Mouse (Mus musculus) liver, postnatal 0 days (tissue): Measurements from ENCODE around the gene Tmem203. TPM values are rescaled to one million over a fixed set of nuclear protein-coding genes. Genes with fewer than 3 reads are reported as not detected.

ENCODE experiments used
- ATAC-seq: fragments of 200-750 bp; cut with Nextera tagmentation; 2 replicates; pipeline ENCODE4 v1.8.0; 2017; ENCODE audit warnings: mild to moderate bottlenecking, moderate library complexity
- DNase-seq: peaks from one replicate; pipeline ENCODE4 v3.0.0-alpha.2; 2016
- H3K27ac ChIP-seq: fragments of 300-500 bp; sonication (generic); 2 replicates; pipeline ENCODE4 v1.5.1; 2014; ENCODE audit warnings: antibody characterized with exemption, moderate library complexity, mild to moderate bottlenecking, low read depth
- H3K27me3 ChIP-seq: fragments of 300-500 bp; sonication (generic); 2 replicates; pipeline ENCODE4 v1.6.1; 2014; ENCODE audit warnings: low read length, control low read depth, mixed read lengths; ENCODE audit not compliant: insufficient read depth
- H3K36me3 ChIP-seq: fragments of 300-500 bp; sonication (generic); replicated peaks from 2 replicates; pipeline ENCODE4 v1.6.1; 2014; ENCODE audit warnings: mild to moderate bottlenecking, control low read depth, low read length, moderate library complexity, mixed read lengths; ENCODE audit not compliant: insufficient read depth
- H3K4me1 ChIP-seq: fragments of 300-500 bp; sonication (generic); 2 replicates; pipeline ENCODE4 v1.6.1; 2014; ENCODE audit warnings: antibody characterized with exemption, mild to moderate bottlenecking, control low read depth; ENCODE audit not compliant: insufficient read depth
- H3K4me2 ChIP-seq: fragments of 300-500 bp; sonication (generic); 2 replicates; pipeline ENCODE4 v1.6.1; 2014; ENCODE audit warnings: low read depth, mild to moderate bottlenecking, low read length, moderate library complexity, mixed read lengths
- H3K4me3 ChIP-seq: fragments of 300-500 bp; sonication (generic); 2 replicates; pipeline ENCODE4 v1.5.1; 2014; ENCODE audit warnings: low read depth, low read length
- H3K9ac ChIP-seq: fragments of 300-500 bp; sonication (generic); replicated peaks from 2 replicates; pipeline ENCODE4 v1.6.1; 2014; ENCODE audit warnings: mild to moderate bottlenecking, moderate library complexity
- H3K9me3 ChIP-seq: fragments of 300-500 bp; sonication (generic); 2 replicates; pipeline ENCODE4 v1.6.1; 2016; ENCODE audit warnings: mild to moderate bottlenecking, control low read depth, low read length, mixed read lengths
- CTCF ChIP-seq: sonication (generic); IDR thresholded peaks from 2 replicates; pipeline ENCODE4 v1.5.1; 2016; ENCODE audit warnings: antibody characterized with exemption, low read depth
- EP300 ChIP-seq: IDR thresholded peaks from 2 replicates; pipeline ENCODE4 v1.6.1; 2016; ENCODE audit warnings: antibody characterized with exemption, low read depth, mild to moderate bottlenecking
- WGBS: fragments of 180-500 bp; shearing (Covaris S2); extraction: QIAGEN DNeasy Blood & Tissue Kit; methylation state at CpG from one replicate; pipeline ENCODE4 v1.1.7; 2014; ENCODE audit not compliant: insufficient replicate concordance; 5-methylcytosine and 5-hydroxymethylcytosine counted together
- polyA plus RNA-seq: library from polyadenylated mRNA; unstranded; fragments of >200 nt; fragmentation: Nextera tagmentation; extraction: Ambion mirVana; gene quantifications from 2 replicates; pipeline ENCODE4 v1.2.1, GENCODE M21; 2015

Tmem203 gene
- polyA plus RNA-seq, 1 experiment from 2014 or later = 34.0 TPM

DNA sequence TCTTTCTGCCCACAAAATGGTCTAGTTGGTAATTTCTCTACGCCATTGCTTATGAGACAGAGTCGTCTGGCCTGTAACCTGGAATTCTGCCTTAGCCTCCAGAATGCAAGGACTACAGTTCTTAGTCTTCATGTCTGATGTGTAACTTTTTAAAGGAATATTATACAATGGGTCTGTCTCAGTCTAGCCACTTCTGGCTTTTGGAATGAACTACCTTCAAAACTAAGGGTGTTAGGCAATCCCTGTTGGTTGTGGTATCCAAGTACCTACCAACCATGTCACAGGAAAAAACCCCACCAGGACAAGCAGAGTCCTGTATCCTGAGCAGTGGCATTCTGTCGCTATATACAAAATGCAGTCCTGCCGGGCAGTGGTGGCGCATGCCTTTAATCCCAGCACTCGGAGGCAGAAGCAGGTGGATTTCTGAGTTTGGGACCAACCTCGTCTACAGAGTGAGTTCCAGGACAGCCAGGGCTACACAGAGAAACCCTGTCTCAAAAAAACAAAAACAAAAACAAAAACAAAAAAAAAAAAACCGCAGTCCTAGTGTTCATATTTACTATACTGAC lies 29.3 kb upstream of the Tmem203 start:
- TF ChIP-seq CTCF = no peak
- TF ChIP-seq EP300 = no peak
- peak overlapping the region; percentile 73 for H3K4me2 ChIP-seq
- no peaks in the 10 kb centered on the region for H3K27me3 ChIP-seq
- 82% methylated on average over 8 of the region's 8 CpGs for WGBS
- DNase-seq (no peak), ATAC-seq (no peak)
- no peaks in the 10 kb centered on the region for H3K9me3 ChIP-seq
- H3K4me1 ChIP-seq = peaks cover 21% of the 10 kb centered on the region
- H3K9ac ChIP-seq = peak overlapping the region; percentile 76
- peak overlapping the region; percentile 59 for H3K4me3 ChIP-seq
- peak overlapping the region; percentile 90 for H3K27ac ChIP-seq
- H3K36me3 ChIP-seq = peaks cover 13% of the 10 kb centered on the region

DNA sequence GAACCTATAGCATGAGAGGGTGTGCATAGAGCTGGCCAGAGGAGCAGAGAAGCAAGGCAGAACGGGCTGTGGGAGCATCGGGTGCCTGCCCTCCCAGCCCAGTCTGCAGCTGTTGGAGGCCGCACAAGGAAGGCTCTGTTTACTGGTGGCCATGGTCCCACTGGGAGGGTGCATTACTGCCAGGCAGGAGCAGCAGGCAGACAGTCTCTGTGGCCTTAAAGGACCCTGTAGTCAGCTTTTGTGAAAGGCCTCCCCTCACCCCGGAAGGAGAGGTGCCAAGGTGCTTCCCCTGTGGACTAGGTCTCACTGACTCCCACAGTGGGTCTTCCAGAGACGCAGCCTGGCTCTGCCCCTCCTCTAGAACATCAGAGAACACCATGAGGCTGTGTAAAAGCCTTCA lies 28.4 kb upstream of the Tmem203 start:
- no peak for DNase-seq
- Histone ChIP-seq H3K4me1 (peaks cover 19% of the 10 kb centered on the region), H3K4me3 (no peak overlapping the region), H3K36me3 (peaks cover 7% of the 10 kb centered on the region), H3K9ac (no peak overlapping the region), H3K27me3 (no peaks in the 10 kb centered on the region), H3K27ac (no peak overlapping the region), H3K4me2 (no peak overlapping the region), H3K9me3 (no peaks in the 10 kb centered on the region)
- WGBS = 79% methylated on average over 5 of the region's 5 CpGs
- no peak for ATAC-seq
- TF ChIP-seq EP300 (no peak), CTCF (no peak)

DNA sequence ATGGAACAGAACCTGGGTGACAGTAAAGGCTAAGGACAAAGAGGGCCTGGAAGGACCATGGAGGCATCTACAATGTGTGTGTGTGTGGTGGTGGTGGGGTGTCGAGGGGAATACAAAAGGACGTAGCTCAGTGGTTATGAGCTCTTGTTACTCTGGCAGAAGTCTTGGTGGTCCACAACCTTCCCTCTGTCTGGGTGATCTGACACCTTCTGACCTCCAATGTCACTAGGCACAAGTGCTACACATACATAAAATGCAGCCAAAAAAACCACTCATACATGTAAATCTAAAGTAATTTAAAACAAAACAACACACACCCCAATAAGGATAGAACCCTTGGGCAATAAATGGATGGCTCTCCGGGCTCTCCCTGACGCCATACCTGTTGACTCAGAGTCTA lies 27.8 kb upstream of the Tmem203 start:
- Histone ChIP-seq H3K36me3 (peaks cover 6% of the 10 kb centered on the region), H3K9me3 (no peaks in the 10 kb centered on the region), H3K27me3 (no peaks in the 10 kb centered on the region), H3K4me1 (peaks cover 19% of the 10 kb centered on the region), H3K4me3 (no peak overlapping the region), H3K27ac (no peak overlapping the region), H3K9ac (no peak overlapping the region), H3K4me2 (no peak overlapping the region)
- no peak for DNase-seq
- 85% methylated on average over 4 of the region's 4 CpGs for WGBS
- no peak for ATAC-seq
- no peak for TF ChIP-seq EP300
- no peak for TF ChIP-seq CTCF

DNA sequence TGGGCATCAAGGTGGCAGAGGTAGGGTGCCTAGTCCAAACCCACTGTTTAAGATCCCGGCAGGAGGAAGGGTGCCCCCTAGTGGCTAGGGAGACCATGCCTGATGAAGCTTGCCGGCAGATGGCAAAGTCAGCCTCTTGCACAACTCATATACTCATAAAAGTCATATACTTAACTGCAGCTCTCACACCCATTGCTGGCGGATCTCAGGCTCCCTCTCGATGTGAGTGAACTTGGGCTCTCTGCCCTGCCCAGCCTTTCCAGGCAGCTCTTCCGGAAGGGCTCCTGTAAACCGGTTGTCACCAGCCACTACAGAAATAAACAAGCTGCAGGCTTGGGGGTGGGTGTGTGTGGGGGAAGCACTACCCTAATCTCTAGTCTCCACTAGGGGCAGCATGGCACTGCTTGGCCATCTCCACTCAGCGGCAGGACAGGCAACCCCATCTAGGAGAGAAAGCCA lies 26.8 kb upstream of the Tmem203 start:
- ATAC-seq = peak; percentile 18
- peak; percentile 86 for TF ChIP-seq CTCF
- peak; percentile 75 for TF ChIP-seq EP300
- H3K27me3 ChIP-seq = no peaks in the 10 kb centered on the region
- peak overlapping the region; percentile 44 for H3K4me3 ChIP-seq
- peak overlapping the region; percentile 62 for H3K4me2 ChIP-seq
- H3K9ac ChIP-seq = peak overlapping the region; percentile 52; the same call in 1 of the 2 replicates
- H3K4me1 ChIP-seq = peaks cover 15% of the 10 kb centered on the region
- WGBS = 0% methylated on average over 7 of the region's 7 CpGs
- H3K36me3 ChIP-seq = peaks cover 2% of the 10 kb centered on the region
- H3K9me3 ChIP-seq = no peaks in the 10 kb centered on the region
- H3K27ac ChIP-seq = peak overlapping the region; percentile 74
- DNase-seq = peak; percentile 89

DNA sequence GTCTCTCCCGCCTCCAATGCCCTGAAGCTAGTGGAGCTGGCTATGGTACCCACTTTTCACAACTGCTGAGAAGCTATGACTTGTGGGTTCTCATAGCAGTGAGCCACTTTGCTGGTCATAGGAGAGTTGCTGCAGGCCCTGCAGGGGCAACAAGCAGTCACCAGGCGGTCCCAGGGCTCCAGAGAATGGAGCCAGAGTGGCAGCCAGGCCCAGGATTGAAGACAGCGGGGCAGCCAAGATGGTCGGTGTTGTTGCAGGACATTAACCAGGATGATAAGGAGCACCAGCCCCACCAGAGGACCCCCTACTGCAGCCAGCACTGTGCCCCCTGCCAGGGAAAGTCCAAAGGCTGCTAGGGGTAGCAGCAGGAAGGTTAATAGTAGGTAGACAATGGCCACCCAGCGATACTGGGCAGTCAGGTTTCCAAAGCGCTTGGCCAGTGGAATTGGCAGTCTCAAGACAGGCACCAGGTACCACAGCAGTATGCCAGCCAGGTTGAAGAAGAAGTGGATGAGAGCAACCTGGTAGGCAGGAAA lies 26.2 kb upstream of the Tmem203 start:
- H3K4me2 ChIP-seq = peak overlapping the region; percentile 62
- H3K4me3 ChIP-seq = no peak overlapping the region
- no peak overlapping the region for H3K9ac ChIP-seq

DNA sequence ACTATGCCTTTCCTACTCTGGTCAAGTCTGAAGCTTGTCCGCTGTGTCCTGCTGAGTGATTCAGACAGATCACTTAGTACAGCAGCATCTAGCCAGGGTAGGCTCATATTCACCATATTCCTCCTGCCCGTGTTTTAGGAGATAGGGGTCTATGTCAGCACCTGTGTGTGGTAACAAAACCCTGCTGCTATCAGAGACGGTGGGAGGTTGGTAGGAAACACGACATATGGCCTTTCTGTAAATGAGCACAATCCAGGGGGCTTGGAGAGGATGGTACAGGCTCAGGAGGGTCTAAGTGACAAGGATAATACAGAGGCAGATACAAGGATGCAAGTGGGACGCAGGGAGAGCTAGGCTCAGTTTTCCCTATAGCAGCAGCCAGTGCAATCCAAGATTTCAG lies 25.7 kb upstream of the Tmem203 start:
- Histone ChIP-seq H3K9ac (no peak overlapping the region), H3K27me3 (no peaks in the 10 kb centered on the region), H3K4me3 (no peak overlapping the region), H3K27ac (no peak overlapping the region), H3K4me1 (peaks cover 13% of the 10 kb centered on the region), H3K4me2 (no peak overlapping the region), H3K9me3 (no peaks in the 10 kb centered on the region), H3K36me3 (no peaks in the 10 kb centered on the region)
- ATAC-seq = no peak
- WGBS = 81% methylated on average over 5 of the region's 5 CpGs
- TF ChIP-seq EP300 (no peak), CTCF (no peak)
- DNase-seq = no peak

More for the DNA sequence above, 26.2 kb upstream of the Tmem203 start:
- DNase-seq = no peak
- ATAC-seq = no peak
- 64% methylated on average over 6 of the region's 6 CpGs for WGBS
- Histone ChIP-seq H3K36me3 (no peaks in the 10 kb centered on the region), H3K4me1 (peaks cover 13% of the 10 kb centered on the region), H3K27me3 (no peaks in the 10 kb centered on the region), H3K27ac (peak overlapping the region; percentile 74; the same call in 1 of the 2 replicates), H3K9me3 (no peaks in the 10 kb centered on the region)
- TF ChIP-seq EP300 (no peak), CTCF (no peak)
